Mouse (Mus musculus) liver, embryonic 14.5 days (tissue): ENCODE results near the gene Ehbp1.

Source experiments
- CTCF ChIP-seq: IDR thresholded peaks from 2 replicates; pipeline ENCODE4 v1.5.1; 2016; ENCODE audit warnings: antibody characterized with exemption, low read depth, control low read depth
- EP300 ChIP-seq: IDR thresholded peaks from 2 replicates; pipeline ENCODE4 v1.6.1; 2016; ENCODE audit warnings: antibody characterized with exemption, low read depth

- TF ChIP-seq EP300 = no peak
- no peak for TF ChIP-seq CTCF
These were observed 337.7 kb downstream of the Ehbp1 start for GRCm38 (mm10) chr11:22004331-22004841.
